Comparison of ENCODE assay signal across 38 mouse cellular contexts in the genomic region with DNA sequence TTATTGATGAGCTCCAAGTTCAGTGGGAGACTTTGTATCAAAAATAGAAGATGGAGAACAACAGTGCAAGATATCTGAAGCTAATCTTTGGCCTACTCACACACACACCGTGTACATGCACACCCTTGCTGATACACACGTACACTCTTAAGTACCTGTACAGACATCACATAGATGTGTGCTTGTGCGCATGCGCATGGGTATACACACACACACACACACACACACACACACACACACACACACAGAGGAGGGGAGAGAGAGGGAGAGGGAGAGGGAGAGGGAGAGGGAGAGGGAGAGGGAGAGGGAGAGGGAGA. TPM values are rescaled to one million over a fixed set of nuclear protein-coding genes. Genes with fewer than 3 reads are reported as not detected.
"Had no signal": no experiment of that assay in that cellular context is flagged by ENCODE, and none has a peak within 500 bp of the region (broad histone marks: within the 10 kb centered on the region; RNA-seq: fewer than 3 reads in every experiment).

No protein-coding gene starts in this region.

- H3K4me3 ChIP-seq: heart, adult 2 months; heart, embryonic 13.5 days; heart, embryonic 15.5 days; kidney, embryonic 15.5 days; limb, embryonic 13.5 days; limb, embryonic 15.5 days had no signal

- H3K36me3 ChIP-seq: heart, embryonic 13.5 days; heart, embryonic 15.5 days; kidney, embryonic 15.5 days; limb, embryonic 13.5 days; limb, embryonic 15.5 days had no signal

- H3K4me1 ChIP-seq: heart, embryonic 13.5 days; heart, embryonic 15.5 days; kidney, embryonic 15.5 days had no signal

- H3K9me3 ChIP-seq: heart, embryonic 13.5 days; heart, embryonic 15.5 days; kidney, embryonic 15.5 days; limb, embryonic 13.5 days; limb, embryonic 15.5 days had no signal

- H3K9ac ChIP-seq: heart, embryonic 13.5 days; heart, embryonic 15.5 days; hindbrain, embryonic 14.5 days; kidney, embryonic 15.5 days; limb, embryonic 13.5 days; limb, embryonic 15.5 days had no signal

- H3K27me3 ChIP-seq: kidney, embryonic 15.5 days; limb, embryonic 13.5 days; limb, embryonic 15.5 days had no signal

- DNase-seq: gastrocnemius, postnatal 14 days; gastrocnemius, postnatal 36 days; heart, adult 2 months; heart, postnatal 36 days; kidney, adult 11 months; kidney, adult 9 months; layer of hippocampus, adult 9-11 months had no signal

- H3K4me2 ChIP-seq: limb, embryonic 15.5 days had no signal

- H3K27ac ChIP-seq: heart, adult 2 months; heart, embryonic 13.5 days; heart, embryonic 15.5 days; hindbrain, embryonic 14.5 days; hindbrain, postnatal 0 days; kidney, embryonic 15.5 days; kidney, postnatal 0 days; limb, embryonic 13.5 days; limb, embryonic 15.5 days had no signal

RNA-seq across cellular contexts. Expression of a gene that starts 15.3 kb away (rescaled TPM):
- total RNA-seq: gastrocnemius, adult 18-20 months; gastrocnemius, adult 8-10 months; gastrocnemius, postnatal 14 days; gastrocnemius, postnatal 36 days; heart, adult 2 months; heart, postnatal 14 days; heart, postnatal 36 days; hematopoietic stem cell, adult 5-6 weeks; hindbrain, postnatal 0 days; layer of hippocampus, adult 18-20 months; layer of hippocampus, adult 8-10 months; layer of hippocampus, postnatal 14 days; layer of hippocampus, postnatal 36 days; left cerebral cortex, adult 18-20 months; left cerebral cortex, adult 8-10 months; left cerebral cortex, postnatal 10 days; left cerebral cortex, postnatal 25 days; left cerebral cortex, postnatal 4 days; liver, adult 2 months had no signal
- polyA plus RNA-seq: gonadal fat pad, adult 2 months; heart, adult 2 months; heart, embryonic 11.5 days; heart, embryonic 13.5 days; heart, embryonic 15.5 days; heart, postnatal 0 days; hindbrain, embryonic 11.5 days; hindbrain, embryonic 14.5 days; hindbrain, postnatal 0 days; intestine, embryonic 14.5 days; intestine, embryonic 16.5 days; kidney, adult 2 months; kidney, embryonic 15.5 days; kidney, postnatal 0 days; large intestine, adult 2 months; limb, embryonic 11.5 days; limb, embryonic 13.5 days; liver, adult 2 months had no signal

RNA-seq across cellular contexts. Expression of a gene that starts 41.5 kb away (rescaled TPM):
- total RNA-seq: gastrocnemius, adult 18-20 months; gastrocnemius, adult 8-10 months; gastrocnemius, postnatal 14 days; gastrocnemius, postnatal 36 days; heart, adult 2 months; heart, postnatal 14 days; heart, postnatal 36 days; liver, adult 2 months had no signal
- polyA plus RNA-seq: gonadal fat pad, adult 2 months; heart, embryonic 11.5 days; heart, postnatal 0 days; hindbrain, embryonic 14.5 days; kidney, adult 2 months; kidney, postnatal 0 days; limb, embryonic 11.5 days; liver, adult 2 months had no signal
